Mouse (Mus musculus): ENCODE measurements around the gene Cyp2j5. TPM values are rescaled to one million over a fixed set of nuclear protein-coding genes. Genes with fewer than 3 reads are reported as not detected.

Cyp2j5 gene
- total RNA-seq, 2 experiments from 2014 or later = not detected

Other genes with a start within 250 kb of the Cyp2j5 start
- not detected for gene Cyp2j8, start 156.8 kb downstream of the Cyp2j5 start, total RNA-seq (2021)
- gene Cyp2j6, start 110.5 kb downstream of the Cyp2j5 start, total RNA-seq (2021) = 1 to 10 TPM; 1.8 to 3.0 TPM
- gene Cyp2j9, start 72.6 kb downstream of the Cyp2j5 start, total RNA-seq (2021) = 1 to 10 TPM in 1 of 2 experiments, under 1 TPM in 1; 0.78 to 1.3 TPM
- not detected for gene Gm12695, start 121.0 kb upstream of the Cyp2j5 start, total RNA-seq (2021)